Mouse (Mus musculus) kidney, embryonic 14.5 days (tissue): Measurements from ENCODE around the gene Ces2a. TPM values are rescaled to one million over a fixed set of nuclear protein-coding genes. Genes with fewer than 3 reads are reported as not detected.

Experiments
- ATAC-seq: fragments of 200-750 bp; cut with Nextera tagmentation; 2 replicates; pipeline ENCODE4 v1.8.0; 2017; ENCODE audit warnings: moderate number of reproducible peaks, mild to moderate bottlenecking, moderate TSS enrichment, moderate library complexity; ENCODE audit not compliant: low FRiP score, low TSS enrichment
- H3K27ac ChIP-seq: fragments of 300-500 bp; sonication (generic); 2 replicates; pipeline ENCODE4 v1.5.1; 2014; ENCODE audit warnings: low read depth, mild to moderate bottlenecking, low read length, moderate library complexity, mixed read lengths
- H3K27me3 ChIP-seq: fragments of 300-500 bp; sonication (generic); 2 replicates; pipeline ENCODE4 v1.6.1; 2014; ENCODE audit warnings: mild to moderate bottlenecking, low read length; ENCODE audit not compliant: control insufficient read depth, insufficient read depth
- H3K36me3 ChIP-seq: fragments of 300-500 bp; sonication (generic); 2 replicates; pipeline ENCODE4 v1.6.1; 2014; ENCODE audit warnings: low read length, mixed read lengths; ENCODE audit not compliant: control insufficient read depth, insufficient read depth
- H3K4me1 ChIP-seq: fragments of 300-500 bp; sonication (generic); 2 replicates; pipeline ENCODE4 v1.6.1; 2014; ENCODE audit warnings: low read length, mixed read lengths; ENCODE audit not compliant: control insufficient read depth, insufficient read depth
- H3K4me2 ChIP-seq: fragments of 300-500 bp; sonication (generic); replicated peaks from 2 replicates; pipeline ENCODE4 v1.6.1; 2014; ENCODE audit warnings: low read depth, mild to moderate bottlenecking, low read length
- H3K4me3 ChIP-seq: fragments of 300-500 bp; sonication (generic); 2 replicates; pipeline ENCODE4 v1.5.1; 2014; ENCODE audit warnings: mild to moderate bottlenecking, low read length
- H3K9ac ChIP-seq: fragments of 300-500 bp; sonication (generic); 2 replicates; pipeline ENCODE4 v1.6.1; 2014; ENCODE audit warnings: low read depth, mild to moderate bottlenecking, low read length, moderate library complexity
- H3K9me3 ChIP-seq: fragments of 300-500 bp; sonication (generic); 2 replicates; pipeline ENCODE4 v1.6.1; 2016; ENCODE audit warnings: low read length; ENCODE audit not compliant: control insufficient read depth
- WGBS: fragments of 180-500 bp; shearing (Covaris S2); extraction: QIAGEN DNeasy Blood & Tissue Kit; methylation state at CpG from one replicate; pipeline ENCODE4 v1.1.7; 2014; 5-methylcytosine and 5-hydroxymethylcytosine counted together
- polyA plus RNA-seq: library from polyadenylated mRNA; unstranded; fragments of >200 nt; fragmentation: Nextera tagmentation; extraction: Ambion mirVana; gene quantifications from 2 replicates; pipeline ENCODE4 v1.2.1, GENCODE M21; 2014

The Ces2a gene
- polyA plus RNA-seq, 1 experiment from 2014 or later = not detected

GRCm38 (mm10) chr8:104757621-104758020, 23.8 kb downstream of the Ces2a start:
- Histone ChIP-seq H3K4me3 (no peak overlapping the region), H3K9ac (no peak overlapping the region), H3K4me2 (no peak overlapping the region), H3K36me3 (no peaks in the 10 kb centered on the region), H3K9me3 (no peaks in the 10 kb centered on the region), H3K27me3 (no peaks in the 10 kb centered on the region), H3K4me1 (no peaks in the 10 kb centered on the region), H3K27ac (no peak overlapping the region)
- ATAC-seq = no peak
- 68% methylated on average over 1 of the region's 1 CpGs for WGBS

- H3K4me2 ChIP-seq = no peak overlapping the region
- no peak overlapping the region for H3K9ac ChIP-seq
- WGBS = 96% methylated on average over 2 of the region's 2 CpGs
- no peak for ATAC-seq
- H3K9me3 ChIP-seq = no peaks in the 10 kb centered on the region
- H3K27me3 ChIP-seq = no peaks in the 10 kb centered on the region
- no peak overlapping the region for H3K4me3 ChIP-seq
- H3K4me1 ChIP-seq = no peaks in the 10 kb centered on the region
- no peak overlapping the region for H3K27ac ChIP-seq
- H3K36me3 ChIP-seq = no peaks in the 10 kb centered on the region
Observed at GRCm38 (mm10) chr8:104758209-104758608, 24.4 kb downstream of the Ces2a start.

- no peak overlapping the region for H3K9ac ChIP-seq
- ATAC-seq = no peak
- H3K27ac ChIP-seq = no peak overlapping the region
- no peaks in the 10 kb centered on the region for H3K9me3 ChIP-seq
- no peak overlapping the region for H3K4me2 ChIP-seq
- 82% methylated on average over 4 of the region's 4 CpGs for WGBS
- no peaks in the 10 kb centered on the region for H3K4me1 ChIP-seq
- H3K36me3 ChIP-seq = no peaks in the 10 kb centered on the region
- H3K27me3 ChIP-seq = no peaks in the 10 kb centered on the region
- H3K4me3 ChIP-seq = no peak overlapping the region
Observed at GRCm38 (mm10) chr8:104761126-104761525, 27.3 kb downstream of the Ces2a start.

- no peak overlapping the region for H3K9ac ChIP-seq
- no peak for ATAC-seq
- no peaks in the 10 kb centered on the region for H3K9me3 ChIP-seq
- no peaks in the 10 kb centered on the region for H3K4me1 ChIP-seq
- H3K4me2 ChIP-seq = no peak overlapping the region
- 70% methylated on average over 4 of the region's 4 CpGs for WGBS
- H3K36me3 ChIP-seq = no peaks in the 10 kb centered on the region
- H3K27me3 ChIP-seq = no peaks in the 10 kb centered on the region
- H3K27ac ChIP-seq = no peak overlapping the region
- no peak overlapping the region for H3K4me3 ChIP-seq
Observed at GRCm38 (mm10) chr8:104766485-104766884, 32.7 kb downstream of the Ces2a start.

- Histone ChIP-seq H3K4me3 (no peak overlapping the region), H3K27ac (no peak overlapping the region), H3K36me3 (no peaks in the 10 kb centered on the region), H3K9ac (no peak overlapping the region), H3K27me3 (no peaks in the 10 kb centered on the region), H3K4me1 (no peaks in the 10 kb centered on the region), H3K4me2 (no peak overlapping the region), H3K9me3 (no peaks in the 10 kb centered on the region)
- WGBS = 91% methylated on average over 3 of the region's 3 CpGs
- ATAC-seq = no peak
Observed at GRCm38 (mm10) chr8:104770365-104770764, 36.6 kb downstream of the Ces2a start.

- no peaks in the 10 kb centered on the region for H3K4me1 ChIP-seq
- H3K4me2 ChIP-seq = no peak overlapping the region
- no peak for ATAC-seq
- no peaks in the 10 kb centered on the region for H3K36me3 ChIP-seq
- no peaks in the 10 kb centered on the region for H3K9me3 ChIP-seq
- H3K27me3 ChIP-seq = no peaks in the 10 kb centered on the region
- H3K4me3 ChIP-seq = no peak overlapping the region
- H3K27ac ChIP-seq = no peak overlapping the region
- 62% methylated on average over 1 of the region's 1 CpGs for WGBS
- no peak overlapping the region for H3K9ac ChIP-seq
Observed at GRCm38 (mm10) chr8:104787049-104787448, 53.2 kb downstream of the Ces2a start.

GRCm38 (mm10) chr8:104788929-104789328, 55.1 kb downstream of the Ces2a start:
- H3K4me1 ChIP-seq = no peaks in the 10 kb centered on the region
- ATAC-seq = no peak
- H3K27ac ChIP-seq = no peak overlapping the region
- H3K4me3 ChIP-seq = no peak overlapping the region
- no peak overlapping the region for H3K9ac ChIP-seq
- H3K4me2 ChIP-seq = no peak overlapping the region
- no peaks in the 10 kb centered on the region for H3K36me3 ChIP-seq
- H3K9me3 ChIP-seq = no peaks in the 10 kb centered on the region
- 75% methylated on average over 2 of the region's 2 CpGs for WGBS
- no peaks in the 10 kb centered on the region for H3K27me3 ChIP-seq

- H3K4me3 ChIP-seq = no peak overlapping the region
- H3K36me3 ChIP-seq = no peaks in the 10 kb centered on the region
- ATAC-seq = no peak
- no peak overlapping the region for H3K9ac ChIP-seq
- 74% methylated on average over 3 of the region's 3 CpGs for WGBS
- no peak overlapping the region for H3K27ac ChIP-seq
- no peaks in the 10 kb centered on the region for H3K4me1 ChIP-seq
- H3K4me2 ChIP-seq = no peak overlapping the region
- no peaks in the 10 kb centered on the region for H3K27me3 ChIP-seq
- H3K9me3 ChIP-seq = no peaks in the 10 kb centered on the region
Observed at GRCm38 (mm10) chr8:104789886-104790680, 56.3 kb downstream of the Ces2a start.
